Mouse (Mus musculus): ENCODE results near the gene Mrps12.

- TF ChIP-seq CTCF (IDR thresholded peaks at IDR 0.05) (peak; percentile 41), EP300 (IDR thresholded peaks at IDR 0.05) (no peak)
Measured at GRCm38 (mm10) chr7:28715598-28715997, 26.0 kb downstream of the Mrps12 start.
